Mouse (Mus musculus): ENCODE results near the gene Eif2b5. TPM values are rescaled to one million over a fixed set of nuclear protein-coding genes. Genes with fewer than 3 reads are reported as not detected.
A peak's percentile ranks its signal among the peaks of the same experiment; 100 is the strongest.

Gene Eif2b5
- polyA plus RNA-seq, 1 experiment, result 38.7 TPM

DNA sequence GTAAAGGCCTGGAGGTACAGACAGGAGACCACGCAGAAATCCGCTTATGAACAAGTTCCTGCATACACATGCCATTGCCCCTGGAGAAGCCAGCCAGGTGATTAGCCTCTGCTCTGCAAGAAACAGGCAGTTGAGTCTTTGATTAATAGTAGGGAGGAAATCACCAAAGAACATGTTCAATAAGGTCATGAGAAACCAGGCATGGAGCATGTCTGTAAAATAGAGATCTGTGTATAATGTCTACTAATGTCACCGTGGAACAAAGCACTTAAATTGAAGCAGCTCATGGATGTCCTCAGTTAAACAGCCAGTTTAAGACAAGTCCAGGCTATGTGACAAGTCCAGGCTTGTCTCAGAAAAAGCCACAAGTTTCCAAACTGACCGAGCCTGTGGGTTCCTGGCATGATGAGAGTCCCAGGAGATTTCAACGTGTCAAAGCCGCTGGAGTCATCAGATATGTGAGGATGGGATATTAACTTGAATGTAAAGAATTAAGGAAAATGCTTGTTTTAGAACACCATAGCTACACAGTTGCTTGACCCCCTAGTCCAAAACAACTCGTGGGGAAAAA is 12.7 kb downstream of the Eif2b5 start:
- Histone ChIP-seq H3K4me1 (ENCODE audit: control insufficient read depth, insufficient read depth, low read length) (0 out of 2 replicates have a peak, but pooled peaks cover under 1% of the 10 kb centered on the region), H3K4me3 (ENCODE audit: control insufficient read depth, low read depth, low read length) (no peak overlapping the region), H3K27ac (ENCODE audit: control insufficient read depth, insufficient read depth, low read depth, low read length) (no peak overlapping the region), H3K27me3 (ENCODE audit: control insufficient read depth, insufficient read depth, low read length) (no peaks in the 10 kb centered on the region), H3K36me3 (ENCODE audit: control insufficient read depth, insufficient read depth, low read length) (peaks cover 3% of the 10 kb centered on the region; the same call in 1 of the 2 replicates)
- TF ChIP-seq CTCF (IDR thresholded peaks at IDR 0.05; ENCODE audit: control insufficient read depth, insufficient read depth, insufficient replicate concordance, low read depth, low read length) (no peak), POLR2A (IDR thresholded peaks at IDR 0.05; ENCODE audit: control insufficient read depth, low read depth, low read length) (no peak)

GRCm38 (mm10) chr16:20516032-20516431 is 17.4 kb downstream of the Eif2b5 start:
- Histone ChIP-seq H3K36me3 (ENCODE audit: control insufficient read depth, insufficient read depth, low read length) (no peaks in the 10 kb centered on the region), H3K27ac (ENCODE audit: control insufficient read depth, insufficient read depth, low read depth, low read length) (no peak overlapping the region), H3K4me1 (ENCODE audit: control insufficient read depth, insufficient read depth, low read length) (peaks cover 12% of the 10 kb centered on the region), H3K27me3 (ENCODE audit: control insufficient read depth, insufficient read depth, low read length) (no peaks in the 10 kb centered on the region), H3K4me3 (ENCODE audit: control insufficient read depth, low read depth, low read length) (no peak overlapping the region; the same call in 1 of the 2 replicates)
- TF ChIP-seq POLR2A (IDR thresholded peaks at IDR 0.05; ENCODE audit: control insufficient read depth, low read depth, low read length) (no peak), CTCF (IDR thresholded peaks at IDR 0.05; ENCODE audit: control insufficient read depth, insufficient read depth, insufficient replicate concordance, low read depth, low read length) (no peak)

GRCm38 (mm10) chr16:20516726-20517201 is 18.1 kb downstream of the Eif2b5 start, which contains the start of gene Dvl3:
TSS of gene Dvl3 (plus strand) at chr16:20516982.
- no peaks in the 10 kb centered on the region for H3K36me3 ChIP-seq (ENCODE audit: control insufficient read depth, insufficient read depth, low read length)
- peaks cover 12% of the 10 kb centered on the region for H3K4me1 ChIP-seq (ENCODE audit: control insufficient read depth, insufficient read depth, low read length)
- peak within 1 kb of the TSS; percentile 93 for H3K4me3 ChIP-seq (ENCODE audit: control insufficient read depth, low read depth, low read length)
- H3K27ac ChIP-seq (ENCODE audit: control insufficient read depth, insufficient read depth, low read depth, low read length), result peak within 1 kb of the TSS; percentile 68
- TF ChIP-seq CTCF (IDR thresholded peaks at IDR 0.05; ENCODE audit: control insufficient read depth, insufficient read depth, insufficient replicate concordance, low read depth, low read length) (no peak), POLR2A (IDR thresholded peaks at IDR 0.05; ENCODE audit: control insufficient read depth, low read depth, low read length) (0 out of 2 replicates have a peak, but pooled peaks have one; percentile 52)
- H3K27me3 ChIP-seq (ENCODE audit: control insufficient read depth, insufficient read depth, low read length), result no peaks in the 10 kb centered on the region

DNA sequence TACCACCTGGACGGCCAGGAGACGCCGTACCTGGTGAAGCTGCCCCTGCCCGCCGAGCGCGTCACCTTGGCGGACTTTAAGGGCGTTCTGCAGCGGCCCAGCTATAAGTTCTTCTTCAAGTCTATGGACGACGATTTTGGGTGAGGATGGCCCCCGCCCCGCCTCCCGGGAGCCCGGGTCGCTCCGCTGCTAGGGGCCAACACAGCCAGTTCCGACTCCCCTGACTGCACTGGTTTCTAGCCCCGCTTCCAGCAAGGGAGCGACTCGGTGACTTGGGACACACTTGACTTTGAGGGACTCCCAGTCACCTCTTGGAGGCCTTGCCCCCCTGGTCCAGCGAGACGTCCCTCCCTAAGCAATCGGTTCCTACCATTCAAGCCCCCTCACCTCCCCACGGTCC is 18.6 kb downstream of the Eif2b5 start:
- Histone ChIP-seq H3K36me3 (ENCODE audit: control insufficient read depth, insufficient read depth, low read length) (no peaks in the 10 kb centered on the region), H3K4me1 (ENCODE audit: control insufficient read depth, insufficient read depth, low read length) (peaks cover 12% of the 10 kb centered on the region), H3K4me3 (ENCODE audit: control insufficient read depth, low read depth, low read length) (peak overlapping the region; percentile 93), H3K27me3 (ENCODE audit: control insufficient read depth, insufficient read depth, low read length) (no peaks in the 10 kb centered on the region), H3K27ac (ENCODE audit: control insufficient read depth, insufficient read depth, low read depth, low read length) (peak overlapping the region; percentile 68; the same call in 1 of the 2 replicates)
- TF ChIP-seq CTCF (IDR thresholded peaks at IDR 0.05; ENCODE audit: control insufficient read depth, insufficient read depth, insufficient replicate concordance, low read depth, low read length), result no peak
- no peak for TF ChIP-seq POLR2A (IDR thresholded peaks at IDR 0.05; ENCODE audit: control insufficient read depth, low read depth, low read length)

DNA sequence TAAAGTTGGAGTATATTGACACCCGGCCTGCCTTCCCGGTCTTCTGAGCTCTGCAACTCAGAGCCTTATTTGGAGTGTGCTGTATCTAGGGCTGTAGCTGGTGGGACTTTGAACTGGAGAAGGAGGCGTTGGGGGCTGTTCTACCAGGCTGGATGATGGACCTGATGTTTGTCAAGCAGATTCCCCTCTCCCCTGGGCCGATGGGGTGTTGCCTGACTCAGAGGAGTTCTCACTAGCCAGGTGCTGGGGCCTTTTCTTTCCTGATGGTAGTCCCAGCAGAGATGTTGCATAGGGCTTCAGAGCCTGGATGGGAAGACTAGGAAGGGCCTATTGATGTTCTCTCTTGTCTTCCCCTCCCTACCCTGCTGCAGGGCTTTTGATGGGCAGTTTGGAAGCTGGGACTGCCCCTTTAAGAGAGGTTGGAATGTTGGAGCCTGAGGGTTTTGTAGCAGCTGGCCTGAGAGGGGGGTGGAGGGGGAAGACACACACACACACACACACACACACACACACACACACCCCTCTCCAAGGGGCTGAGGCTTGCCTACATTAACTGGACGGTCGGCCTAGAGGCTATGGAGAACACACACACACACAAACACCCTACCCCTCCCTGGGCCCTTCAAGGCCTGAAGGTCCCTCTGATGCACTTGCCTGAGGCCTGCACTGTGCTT is 19.2 kb downstream of the Eif2b5 start:
- TF ChIP-seq POLR2A (IDR thresholded peaks at IDR 0.05; ENCODE audit: control insufficient read depth, low read depth, low read length), result no peak
- no peak for TF ChIP-seq CTCF (IDR thresholded peaks at IDR 0.05; ENCODE audit: control insufficient read depth, insufficient read depth, insufficient replicate concordance, low read depth, low read length)
- H3K27ac ChIP-seq (ENCODE audit: control insufficient read depth, insufficient read depth, low read depth, low read length), result peak overlapping the region; percentile 29

DNA sequence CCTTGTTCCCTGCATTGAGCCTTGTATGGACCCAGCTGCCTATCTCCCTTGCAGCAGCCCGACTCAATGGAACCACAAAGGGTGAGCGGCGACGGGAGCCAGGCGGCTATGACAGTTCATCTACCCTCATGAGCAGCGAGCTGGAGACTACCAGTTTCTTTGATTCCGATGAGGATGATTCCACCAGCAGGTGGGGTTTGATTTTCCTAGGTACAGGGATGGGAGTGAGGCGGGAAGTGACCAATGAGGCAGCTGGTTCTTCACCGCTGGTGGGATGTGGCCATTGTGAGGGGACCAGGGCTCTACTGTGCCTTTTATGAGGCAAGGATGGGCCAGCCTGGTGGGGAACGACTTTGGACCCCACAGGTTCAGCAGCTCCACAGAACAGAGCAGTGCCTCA is 25.3 kb downstream of the Eif2b5 start:
- no peak for TF ChIP-seq CTCF (IDR thresholded peaks at IDR 0.05; ENCODE audit: control insufficient read depth, insufficient read depth, insufficient replicate concordance, low read depth, low read length)
- no peak for TF ChIP-seq POLR2A (IDR thresholded peaks at IDR 0.05; ENCODE audit: control insufficient read depth, low read depth, low read length)
- H3K27ac ChIP-seq (ENCODE audit: control insufficient read depth, insufficient read depth, low read depth, low read length), result no peak overlapping the region

More for the DNA sequence above, 19.2 kb downstream of the Eif2b5 start:
- Histone ChIP-seq H3K4me1 (ENCODE audit: control insufficient read depth, insufficient read depth, low read length) (peaks cover 12% of the 10 kb centered on the region), H3K4me3 (ENCODE audit: control insufficient read depth, low read depth, low read length) (peak overlapping the region; percentile 93), H3K27me3 (ENCODE audit: control insufficient read depth, insufficient read depth, low read length) (no peaks in the 10 kb centered on the region), H3K36me3 (ENCODE audit: control insufficient read depth, insufficient read depth, low read length) (no peaks in the 10 kb centered on the region)

GRCm38 (mm10) chr16:20528779-20529178 is 30.2 kb downstream of the Eif2b5 start:
- Histone ChIP-seq H3K27me3 (ENCODE audit: control insufficient read depth, insufficient read depth, low read length) (no peaks in the 10 kb centered on the region), H3K4me1 (ENCODE audit: control insufficient read depth, insufficient read depth, low read length) (no peaks in the 10 kb centered on the region), H3K36me3 (ENCODE audit: control insufficient read depth, insufficient read depth, low read length) (no peaks in the 10 kb centered on the region; the same call in 1 of the 2 replicates), H3K4me3 (ENCODE audit: control insufficient read depth, low read depth, low read length) (no peak overlapping the region), H3K27ac (ENCODE audit: control insufficient read depth, insufficient read depth, low read depth, low read length) (no peak overlapping the region)
- TF ChIP-seq POLR2A (IDR thresholded peaks at IDR 0.05; ENCODE audit: control insufficient read depth, low read depth, low read length) (no peak), CTCF (IDR thresholded peaks at IDR 0.05; ENCODE audit: control insufficient read depth, insufficient read depth, insufficient replicate concordance, low read depth, low read length) (no peak)

More for the DNA sequence above, 25.3 kb downstream of the Eif2b5 start:
- no peaks in the 10 kb centered on the region for H3K4me1 ChIP-seq (ENCODE audit: control insufficient read depth, insufficient read depth, low read length)
- no peak overlapping the region for H3K4me3 ChIP-seq (ENCODE audit: control insufficient read depth, low read depth, low read length)
- no peaks in the 10 kb centered on the region for H3K36me3 ChIP-seq (ENCODE audit: control insufficient read depth, insufficient read depth, low read length)
- H3K27me3 ChIP-seq (ENCODE audit: control insufficient read depth, insufficient read depth, low read length), result no peaks in the 10 kb centered on the region

Data from testis, adult 2 months (tissue).